Mouse (Mus musculus) stomach, postnatal 0 days (tissue): Measurements from ENCODE around the gene Timm17a. TPM values are rescaled to one million over a fixed set of nuclear protein-coding genes. Genes with fewer than 3 reads are reported as not detected.

ENCODE experiments used
- ATAC-seq: fragments of 200-750 bp; cut with Nextera tagmentation; 2 replicates; pipeline ENCODE4 v1.8.0; 2017; ENCODE audit not compliant: low FRiP score, low TSS enrichment
- DNase-seq: peaks from one replicate; pipeline ENCODE4 v3.0.0-alpha.2; 2016; ENCODE audit warnings: low spot score
- H3K27ac ChIP-seq: fragments of 300-500 bp; sonication (generic); replicated peaks from 2 replicates; pipeline ENCODE4 v1.5.1; 2014; ENCODE audit warnings: mild to moderate bottlenecking, control low read depth
- H3K27me3 ChIP-seq: fragments of 300-500 bp; sonication (generic); 2 replicates; pipeline ENCODE4 v1.6.1; 2014; ENCODE audit warnings: low read length; ENCODE audit not compliant: control insufficient read depth, insufficient read depth
- H3K36me3 ChIP-seq: fragments of 300-500 bp; sonication (generic); 2 replicates; pipeline ENCODE4 v1.6.1; 2014; ENCODE audit warnings: low read length, mixed read lengths; ENCODE audit not compliant: control insufficient read depth, insufficient read depth
- H3K4me1 ChIP-seq: fragments of 300-500 bp; sonication (generic); replicated peaks from 2 replicates; pipeline ENCODE4 v1.6.1; 2014; ENCODE audit warnings: antibody characterized with exemption; ENCODE audit not compliant: control insufficient read depth, insufficient read depth
- H3K4me2 ChIP-seq: fragments of 300-500 bp; sonication (generic); replicated peaks from 2 replicates; pipeline ENCODE4 v1.6.1; 2014; ENCODE audit warnings: low read depth, mild to moderate bottlenecking, control low read depth, moderate library complexity
- H3K4me3 ChIP-seq: fragments of 300-500 bp; sonication (generic); 2 replicates; pipeline ENCODE4 v1.5.1; 2014; ENCODE audit warnings: low read depth, low read length, control low read depth
- H3K9ac ChIP-seq: fragments of 300-500 bp; sonication (generic); 2 replicates; pipeline ENCODE4 v1.6.1; 2014; ENCODE audit warnings: mild to moderate bottlenecking, low read length, control low read depth, mixed read lengths
- H3K9me3 ChIP-seq: fragments of 300-500 bp; sonication (generic); 2 replicates; pipeline ENCODE4 v1.6.1; 2016; ENCODE audit warnings: low read length; ENCODE audit not compliant: control insufficient read depth
- CTCF ChIP-seq: IDR thresholded peaks from 2 replicates; pipeline ENCODE4 v1.5.1; 2016; ENCODE audit warnings: antibody characterized with exemption, low read depth, mild to moderate bottlenecking, moderate library complexity
- EP300 ChIP-seq: optimal IDR thresholded peaks from 2 replicates; pipeline ENCODE3; 2016; ENCODE audit warnings: antibody characterized with exemption
- WGBS: fragments of 180-500 bp; shearing (Covaris S2); extraction: QIAGEN DNeasy Blood & Tissue Kit; methylation state at CpG from one replicate; pipeline ENCODE4 v1.1.7; 2014; 5-methylcytosine and 5-hydroxymethylcytosine counted together
- polyA plus RNA-seq: library from polyadenylated mRNA; unstranded; fragments of >200 nt; fragmentation: Nextera tagmentation; extraction: Ambion mirVana; gene quantifications from 2 replicates; pipeline ENCODE4 v1.2.1, GENCODE M21; 2015

Gene Timm17a
- polyA plus RNA-seq, 1 experiment from 2014 or later = 250 TPM

DNA sequence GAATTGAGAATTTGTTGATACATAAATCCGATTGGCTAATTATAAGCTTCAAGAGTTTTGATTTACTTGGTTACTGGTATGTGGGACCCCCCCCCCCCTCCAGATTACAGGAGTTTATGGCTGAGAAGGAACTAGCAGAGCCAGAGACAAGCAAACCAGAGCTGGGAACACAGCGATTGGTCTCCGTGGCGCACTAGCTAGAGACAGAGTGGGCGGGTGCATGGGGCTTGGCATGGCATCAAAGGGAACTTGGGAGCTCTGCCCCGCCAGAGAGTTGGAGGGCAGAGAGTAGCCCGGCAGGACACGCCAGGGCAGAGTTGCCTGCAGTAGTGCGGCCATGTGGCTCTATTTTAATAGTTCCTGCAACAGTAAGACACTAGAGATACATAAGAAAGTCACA is 32.9 kb downstream of the Timm17a start:
- no peak for TF ChIP-seq EP300
- TF ChIP-seq CTCF = no peak
- ATAC-seq (peak; percentile 52; the same call in 1 of the 2 replicates), DNase-seq (peak; percentile 88)
- Histone ChIP-seq H3K4me2 (no peak overlapping the region), H3K27me3 (no peaks in the 10 kb centered on the region), H3K4me1 (no peaks in the 10 kb centered on the region), H3K27ac (no peak overlapping the region), H3K9ac (no peak overlapping the region), H3K9me3 (no peaks in the 10 kb centered on the region), H3K4me3 (no peak overlapping the region), H3K36me3 (peaks cover 15% of the 10 kb centered on the region)
- WGBS = 35% methylated on average over 9 of the region's 9 CpGs

DNA sequence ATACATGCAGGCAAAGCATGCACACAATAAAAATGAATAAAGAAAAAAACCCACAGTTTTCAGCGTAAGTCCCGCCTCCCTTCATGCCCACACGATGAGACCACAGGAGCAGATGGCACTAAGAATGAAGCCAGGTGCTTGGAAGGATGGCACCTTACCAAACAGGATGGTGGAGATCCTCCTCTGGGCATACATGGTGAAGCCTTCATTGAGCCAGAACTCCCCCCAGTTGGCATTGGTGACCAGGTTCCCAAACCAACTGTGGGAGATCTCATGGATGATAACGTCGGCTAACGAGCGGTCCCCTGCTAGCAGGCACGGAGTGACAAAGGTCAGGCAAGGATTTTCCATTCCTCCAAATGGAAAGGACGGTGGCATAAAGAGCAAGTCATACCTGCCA is 42.2 kb downstream of the Timm17a start:
- Histone ChIP-seq H3K4me3 (no peak overlapping the region), H3K27ac (no peak overlapping the region), H3K9ac (no peak overlapping the region), H3K4me1 (no peaks in the 10 kb centered on the region), H3K9me3 (no peaks in the 10 kb centered on the region), H3K4me2 (no peak overlapping the region), H3K27me3 (no peaks in the 10 kb centered on the region), H3K36me3 (peaks cover 17% of the 10 kb centered on the region)
- 86% methylated on average over 9 of the region's 9 CpGs for WGBS
- TF ChIP-seq CTCF (no peak), EP300 (no peak)
- no peak for ATAC-seq
- DNase-seq = no peak

DNA sequence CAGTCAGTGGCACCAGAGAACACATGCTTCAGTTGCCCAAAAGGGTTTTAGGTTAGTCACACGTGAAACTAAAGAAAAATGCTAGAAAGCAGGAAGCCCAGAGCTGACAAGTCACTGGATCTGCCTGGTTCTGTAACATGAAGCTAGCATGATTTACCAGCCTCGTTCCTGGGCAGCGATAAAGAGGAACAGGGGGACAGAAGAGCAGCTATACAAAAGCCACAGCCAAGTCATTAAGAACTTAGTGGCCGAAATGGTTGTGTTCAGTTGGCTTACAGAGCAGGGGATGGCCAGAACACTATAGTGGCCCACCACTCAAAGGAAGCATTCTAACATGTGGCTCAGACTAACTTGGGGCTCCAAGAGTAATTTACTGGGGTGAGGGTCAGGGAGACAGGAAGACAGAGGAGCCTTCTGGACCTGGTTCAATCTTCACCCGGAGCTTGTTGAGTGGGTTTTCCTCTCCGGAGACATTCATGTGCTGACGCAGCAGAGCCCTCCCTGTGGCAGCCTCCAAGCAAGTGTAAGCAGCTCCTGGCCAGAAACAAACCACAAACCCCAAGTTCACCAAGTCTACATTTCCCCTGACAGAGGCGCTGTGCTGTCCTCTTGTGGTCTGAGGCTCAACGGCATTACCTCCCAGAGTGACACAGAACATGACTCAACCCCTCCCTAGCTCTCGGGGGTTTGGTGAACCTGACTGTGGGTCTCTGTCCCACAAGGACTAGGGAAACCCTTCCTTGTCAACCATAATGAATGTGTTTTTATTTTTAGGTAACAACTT is 45.7 kb downstream of the Timm17a start:
- ATAC-seq (0 out of 2 replicates have a peak, but pooled peaks have one; percentile 11), DNase-seq (peak; percentile 63)
- peak; percentile 70 for TF ChIP-seq CTCF
- no peak for TF ChIP-seq EP300
- H3K4me1 ChIP-seq = no peaks in the 10 kb centered on the region
- H3K9ac ChIP-seq = no peak overlapping the region
- H3K27me3 ChIP-seq = no peaks in the 10 kb centered on the region
- H3K9me3 ChIP-seq = no peaks in the 10 kb centered on the region
- WGBS = 70% methylated on average over 10 of the region's 10 CpGs
- H3K4me3 ChIP-seq = no peak overlapping the region
- peak overlapping the region; percentile 86; the same call in 1 of the 2 replicates for H3K27ac ChIP-seq
- no peak overlapping the region for H3K4me2 ChIP-seq
- peaks cover 14% of the 10 kb centered on the region; the same call in 1 of the 2 replicates for H3K36me3 ChIP-seq

DNA sequence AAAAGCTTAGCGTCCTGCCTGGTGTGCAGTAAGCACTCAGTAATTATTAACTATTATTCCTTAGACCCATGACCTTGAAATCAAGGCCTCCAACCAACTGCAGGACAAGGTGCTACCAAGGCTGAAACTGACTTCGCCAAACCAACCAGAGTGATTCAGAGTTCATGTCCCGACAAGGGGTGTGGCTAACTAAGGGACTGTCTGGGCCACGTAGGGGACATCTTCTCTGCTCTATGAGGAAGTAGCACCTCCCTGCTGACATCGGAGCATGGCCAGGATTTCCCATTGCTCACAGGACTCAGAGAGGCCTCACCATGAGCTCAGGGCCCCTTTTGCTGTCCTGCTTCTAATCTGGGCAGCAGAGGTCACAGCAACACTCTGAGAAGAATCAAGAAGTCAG is 47.7 kb downstream of the Timm17a start:
- ATAC-seq = peak; percentile 90
- TF ChIP-seq EP300 = no peak

DNA sequence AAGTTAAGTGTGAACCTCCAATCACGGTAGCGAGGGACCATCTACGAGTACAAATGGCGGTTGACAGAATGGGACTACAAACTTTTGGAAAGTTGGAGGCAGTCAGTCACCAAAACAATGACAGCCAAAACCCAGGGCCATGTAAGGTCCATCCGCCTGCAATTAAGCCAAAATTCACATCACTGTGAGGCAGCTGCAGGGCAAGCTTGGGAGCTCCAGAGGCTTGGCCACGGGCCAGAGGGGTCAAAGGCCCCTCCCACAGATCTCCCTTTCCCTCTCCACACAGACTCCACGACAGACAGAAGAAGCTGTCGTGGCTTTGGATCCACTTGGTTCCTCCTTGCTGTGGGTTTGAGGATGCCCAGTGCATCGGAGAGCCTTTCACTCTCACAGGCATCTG is 50.3 kb downstream of the Timm17a start:
- Histone ChIP-seq H3K4me3 (no peak overlapping the region), H3K9ac (no peak overlapping the region), H3K27ac (no peak overlapping the region), H3K4me1 (0 out of 2 replicates have a peak, but pooled peaks cover 2% of the 10 kb centered on the region), H3K27me3 (no peaks in the 10 kb centered on the region), H3K36me3 (peaks cover 14% of the 10 kb centered on the region; the same call in 1 of the 2 replicates), H3K9me3 (no peaks in the 10 kb centered on the region), H3K4me2 (no peak overlapping the region)
- ATAC-seq (no peak), DNase-seq (no peak)
- TF ChIP-seq CTCF (no peak), EP300 (no peak)
- 69% methylated on average over 9 of the region's 9 CpGs for WGBS

More for the DNA sequence above, 47.7 kb downstream of the Timm17a start:
- H3K4me2 ChIP-seq = no peak overlapping the region
- no peaks in the 10 kb centered on the region for H3K9me3 ChIP-seq
- peaks cover 14% of the 10 kb centered on the region; the same call in 1 of the 2 replicates for H3K36me3 ChIP-seq
- H3K4me3 ChIP-seq = no peak overlapping the region
- H3K9ac ChIP-seq = no peak overlapping the region
- no peaks in the 10 kb centered on the region for H3K27me3 ChIP-seq
- H3K4me1 ChIP-seq = no peaks in the 10 kb centered on the region
- DNase-seq = peak; percentile 85
- H3K27ac ChIP-seq = peak overlapping the region; percentile 86
- 49% methylated on average over 5 of the region's 5 CpGs for WGBS

DNA sequence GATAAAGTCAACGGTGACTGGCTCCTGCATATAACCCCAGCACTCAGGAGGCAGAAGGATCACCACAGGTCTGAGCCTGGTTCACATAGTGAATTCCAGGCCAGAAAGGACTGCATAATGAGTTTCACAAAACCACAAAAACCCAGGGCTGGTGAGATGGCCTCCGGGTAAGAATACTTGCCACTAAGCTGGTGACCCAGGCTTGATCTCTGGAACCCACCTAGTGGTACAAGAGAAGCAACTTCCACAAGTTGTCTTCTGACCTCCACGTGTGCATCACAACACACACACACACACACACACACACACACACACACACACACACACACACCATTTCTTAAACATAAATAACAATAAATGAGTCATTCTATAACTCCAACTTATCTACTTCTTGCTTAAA is 51.2 kb downstream of the Timm17a start:
- peak overlapping the region; percentile 77 for H3K27ac ChIP-seq

More for the DNA sequence above, 51.2 kb downstream of the Timm17a start:
- TF ChIP-seq EP300 = no peak
- TF ChIP-seq CTCF = no peak
- Histone ChIP-seq H3K27me3 (no peaks in the 10 kb centered on the region), H3K4me3 (no peak overlapping the region), H3K9ac (no peak overlapping the region), H3K36me3 (peaks cover 14% of the 10 kb centered on the region; the same call in 1 of the 2 replicates), H3K4me1 (0 out of 2 replicates have a peak, but pooled peaks cover 2% of the 10 kb centered on the region), H3K4me2 (no peak overlapping the region), H3K9me3 (no peaks in the 10 kb centered on the region)
- no peak for ATAC-seq
- DNase-seq = no peak
- WGBS = 85% methylated on average over 3 of the region's 3 CpGs
